Comparison of ENCODE assay signal across 8 mouse cellular contexts in the genomic region with DNA sequence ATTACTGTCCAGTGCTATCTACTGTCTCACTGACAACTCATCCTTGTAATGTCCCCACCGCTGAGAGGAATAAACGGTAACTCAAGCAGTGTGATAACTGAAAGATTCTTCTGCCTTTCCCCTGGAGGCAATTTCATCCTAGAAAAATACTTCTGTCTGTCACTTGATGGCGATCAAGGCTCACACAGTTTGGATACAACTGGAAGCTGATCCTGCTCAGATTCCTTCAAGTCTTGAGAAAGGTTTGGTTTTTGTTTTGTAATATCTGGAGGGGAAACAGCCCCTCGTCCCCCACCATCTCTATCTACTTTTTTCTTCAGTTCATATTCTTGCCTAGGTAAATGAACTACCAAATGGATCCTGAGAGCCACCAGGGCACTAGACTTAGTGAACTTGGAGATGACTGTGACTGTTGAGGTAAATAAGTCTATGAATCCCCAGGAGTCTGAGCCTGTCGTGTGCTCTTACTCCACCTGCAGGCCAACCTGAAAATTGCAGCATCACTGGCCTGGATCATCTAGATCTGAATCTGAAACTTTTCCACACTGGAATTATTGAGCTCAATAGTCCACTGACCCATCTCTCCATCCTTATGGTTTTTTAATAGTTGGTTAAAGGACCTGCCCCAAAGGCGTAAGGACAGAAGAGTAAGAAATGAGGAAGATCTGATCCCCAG. TPM values are rescaled to one million over a fixed set of nuclear protein-coding genes. Genes with fewer than 3 reads are reported as not detected.
DNase-seq lines count a peak whose midpoint lies in the region; ATAC-seq and TF ChIP-seq lines count a peak whose summit lies in the region.

No protein-coding gene starts in this region.

- H3K27me3 ChIP-seq in thymus, adult 2 months (ENCODE audit: control insufficient read depth, insufficient read depth, low read length): no peaks in the 10 kb centered on the region
- no peaks in the 10 kb centered on the region for H3K27me3 ChIP-seq in midbrain, postnatal 0 days (ENCODE audit: insufficient read depth, low read length)

- H3K4me3 ChIP-seq in thymus, adult 2 months (ENCODE audit: control insufficient read depth, insufficient read depth, low read length): no peak overlapping the region
- no peak overlapping the region for H3K4me3 ChIP-seq in midbrain, postnatal 0 days (ENCODE audit: low read depth, low read length)

- TF ChIP-seq CTCF in thymus, adult 2 months (IDR thresholded peaks at IDR 0.05; ENCODE audit: borderline replicate concordance, control insufficient read depth, extremely low read depth, insufficient read depth, low read length, poor library complexity): no peak
- TF ChIP-seq CTCF in midbrain, postnatal 0 days (IDR thresholded peaks at IDR 0.05): peak; percentile 63

- no peaks in the 10 kb centered on the region for H3K4me1 ChIP-seq in thymus, adult 2 months (replicated peaks; ENCODE audit: control insufficient read depth, insufficient read depth, low read length)
- H3K4me1 ChIP-seq in midbrain, postnatal 0 days (ENCODE audit: insufficient read depth, low read length): no peaks in the 10 kb centered on the region

- WGBS in thymus, adult 2 months: 66% methylated on average over 6 of the region's 6 CpGs
- 46% methylated on average over 6 of the region's 6 CpGs for WGBS in midbrain, postnatal 0 days

- no peak overlapping the region for H3K4me2 ChIP-seq in midbrain, postnatal 0 days (ENCODE audit: low read depth, low read length, poor library complexity, severe bottlenecking)

- H3K36me3 ChIP-seq in thymus, adult 2 months (ENCODE audit: control insufficient read depth, insufficient read depth, low read length): no peaks in the 10 kb centered on the region
- no peaks in the 10 kb centered on the region for H3K36me3 ChIP-seq in midbrain, postnatal 0 days (ENCODE audit: insufficient read depth, low read length)

- no peak for TF ChIP-seq POLR2A in thymus, adult 2 months (IDR thresholded peaks at IDR 0.05; ENCODE audit: control insufficient read depth, extremely low read depth, insufficient read depth, low read length, poor library complexity)

- no peak overlapping the region for H3K9ac ChIP-seq in midbrain, postnatal 0 days (replicated peaks; ENCODE audit: low read length, poor library complexity, severe bottlenecking)

- no peak overlapping the region for H3K27ac ChIP-seq in thymus, adult 2 months (ENCODE audit: control insufficient read depth, insufficient read depth, low read length)
- no peak overlapping the region for H3K27ac ChIP-seq in midbrain, postnatal 0 days (ENCODE audit: low read depth, low read length)

- no peaks in the 10 kb centered on the region for H3K9me3 ChIP-seq in midbrain, postnatal 0 days (ENCODE audit: low read length)

- peak; percentile 5 for DNase-seq in gastrocnemius, postnatal 10 days
- no peak for DNase-seq in gastrocnemius, postnatal 25 days
- DNase-seq in thymus, adult 2 months: peak; percentile 1
- DNase-seq in thymus, postnatal 36 days: no peak
- peak; percentile 63 to 64 for DNase-seq in kidney, postnatal 4 days
- peak; percentile 56 for DNase-seq in midbrain, postnatal 0 days (ENCODE audit: low spot score)
- no peak for DNase-seq in spleen, postnatal 36 days (ENCODE audit: low spot score in 2 of 2)

- peak; percentile 62; the same call in 1 of the 2 replicates for ATAC-seq in common myeloid progenitor, adult 5-6 weeks (replicated peaks; ENCODE audit: low read depth, poor library complexity, severe bottlenecking)
- ATAC-seq in midbrain, postnatal 0 days (ENCODE audit: low FRiP score): no peak

RNA-seq across cellular contexts. Expression of gene Prlhr, which starts 30.4 kb away (rescaled TPM):
- not detected for total RNA-seq in gastrocnemius, postnatal 10 days (2021)
- not detected for total RNA-seq in gastrocnemius, postnatal 25 days (2021)
- 0.08 and 0.13 TPM in 2 replicates for polyA plus RNA-seq in thymus, adult 2 months (2012; rRNA removed)
- total RNA-seq in common myeloid progenitor, adult 5-6 weeks (2017): 1.1 TPM in 1 of 2 replicates, not detected in the other
- total RNA-seq in midbrain, postnatal 0 days (2014; rRNA removed): 6.7 and 9.7 TPM in 2 replicates
- 0.38 and 0.41 TPM in 2 replicates for polyA plus RNA-seq in midbrain, postnatal 0 days (2015; fragmentation: Nextera tagmentation; extraction: Ambion mirVana)

Comparison
In these comparisons a context has a peak if more than half of its experiments do, and no peak if none do; other contexts are left out.
1. DNase-seq: peak in gastrocnemius, postnatal 10 days (single experiment), thymus, adult 2 months (single experiment), kidney, postnatal 4 days (2 of 2) and midbrain, postnatal 0 days (single experiment); none in gastrocnemius, postnatal 25 days (single experiment), thymus, postnatal 36 days (0 of 2) and spleen, postnatal 36 days (0 of 2).